Mouse (Mus musculus) megakaryocyte, embryonic 14.5 days (primary cell): ENCODE measurements at regions not wholly inside any gene's neighbourhood (a gene's known extent, or its start where the extent isn't known, plus 50 kb on each side); places are given as distances from the start of the nearest gene placed in this dataset.

Experiments used
- H3K27me3 ChIP-seq: replicated peaks from 2 replicates; pipeline ENCODE3; 2012; ENCODE audit warnings: inconsistent platforms
- H3K36me3 ChIP-seq: replicated peaks from 2 replicates; pipeline ENCODE3; 2012; ENCODE audit warnings: low read length, inconsistent platforms, mixed read lengths
- H3K4me1 ChIP-seq: 2 replicates; pipeline ENCODE4 v1.6.1; 2012; ENCODE audit warnings: inconsistent platforms
- H3K4me3 ChIP-seq: replicated peaks from 2 replicates; pipeline ENCODE3; 2012; ENCODE audit warnings: moderate library complexity, mild to moderate bottlenecking, inconsistent platforms
- H3K9me3 ChIP-seq: 2 replicates; pipeline ENCODE4 v1.6.1; 2012; ENCODE audit warnings: inconsistent platforms
- FLI1 ChIP-seq: IDR thresholded peaks from 2 replicates; pipeline ENCODE4 v1.6.1; 2012; ENCODE audit warnings: low read length, inconsistent platforms, mixed read lengths
- GATA1 ChIP-seq: IDR thresholded peaks from 3 replicates; pipeline ENCODE4 v1.6.1; 2012; ENCODE audit warnings: mixed read lengths, low read length, inconsistent platforms, borderline replicate concordance

- Histone ChIP-seq H3K9me3 (no peaks in the 10 kb centered on the region), H3K27me3 (no peaks in the 10 kb centered on the region), H3K4me3 (no peak overlapping the region), H3K36me3 (no peaks in the 10 kb centered on the region), H3K4me1 (no peaks in the 10 kb centered on the region)
- TF ChIP-seq FLI1 (no peak), GATA1 (no peak)
These were observed 162.3 kb upstream of the Rnf32 start for GRCm38 (mm10) chr5:29033462-29033997.

DNA sequence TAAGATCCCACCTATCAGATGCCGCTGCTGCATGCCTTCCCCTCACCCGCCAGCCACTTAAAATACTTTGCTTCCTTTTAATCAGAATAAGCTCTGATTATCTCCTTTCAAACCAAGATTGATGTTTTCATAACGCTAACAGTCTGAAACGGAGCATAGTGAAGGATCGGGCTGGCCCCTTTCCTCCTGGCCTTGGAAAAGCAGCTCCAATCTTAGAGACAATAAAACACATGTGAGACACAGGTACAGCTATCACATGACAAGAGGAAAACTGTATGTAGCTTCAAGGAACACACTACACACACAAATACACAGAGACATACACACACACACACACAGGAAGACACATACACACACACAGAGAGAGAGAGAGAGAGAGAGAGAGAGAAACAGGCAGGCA is 165.3 kb upstream of the Rnf32 start:
- Histone ChIP-seq H3K9me3 (no peaks in the 10 kb centered on the region), H3K4me1 (no peaks in the 10 kb centered on the region)
- TF ChIP-seq GATA1: no peak
- no peak for TF ChIP-seq FLI1

DNA sequence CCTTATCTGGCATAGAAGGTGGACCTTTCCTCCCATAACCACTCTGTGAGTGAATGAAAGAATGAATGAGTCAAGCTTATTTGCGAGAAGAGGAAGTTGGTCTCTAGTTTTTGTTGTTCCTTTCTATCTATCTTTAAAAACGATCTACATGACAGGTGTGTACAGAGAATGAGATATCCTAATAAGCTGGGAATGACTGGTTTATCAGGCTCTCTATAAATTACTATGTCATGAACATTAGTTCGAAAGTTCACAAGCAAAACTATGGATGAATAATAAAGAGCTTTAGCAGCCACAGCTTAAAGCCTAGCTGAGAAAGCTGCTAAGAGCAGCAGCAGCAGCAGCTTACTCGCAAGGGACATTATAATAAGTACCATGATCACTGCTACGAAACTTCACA is 165.8 kb upstream of the Rnf32 start:
- no peak overlapping the region for H3K4me3 ChIP-seq
- H3K36me3 ChIP-seq: no peaks in the 10 kb centered on the region
- no peaks in the 10 kb centered on the region for H3K27me3 ChIP-seq
- H3K9me3 ChIP-seq: no peaks in the 10 kb centered on the region
- H3K4me1 ChIP-seq: no peaks in the 10 kb centered on the region
- no peak for TF ChIP-seq GATA1
- no peak for TF ChIP-seq FLI1

More for the DNA sequence above, 165.3 kb upstream of the Rnf32 start:
- H3K27me3 ChIP-seq: no peaks in the 10 kb centered on the region
- H3K4me3 ChIP-seq: no peak overlapping the region
- H3K36me3 ChIP-seq: no peaks in the 10 kb centered on the region

GRCm38 (mm10) chr5:29025045-29025444 is 170.7 kb upstream of the Rnf32 start:
- Histone ChIP-seq H3K36me3 (no peaks in the 10 kb centered on the region), H3K9me3 (no peaks in the 10 kb centered on the region), H3K4me1 (no peaks in the 10 kb centered on the region), H3K4me3 (no peak overlapping the region), H3K27me3 (no peaks in the 10 kb centered on the region)
- TF ChIP-seq GATA1: no peak
- TF ChIP-seq FLI1: no peak

DNA sequence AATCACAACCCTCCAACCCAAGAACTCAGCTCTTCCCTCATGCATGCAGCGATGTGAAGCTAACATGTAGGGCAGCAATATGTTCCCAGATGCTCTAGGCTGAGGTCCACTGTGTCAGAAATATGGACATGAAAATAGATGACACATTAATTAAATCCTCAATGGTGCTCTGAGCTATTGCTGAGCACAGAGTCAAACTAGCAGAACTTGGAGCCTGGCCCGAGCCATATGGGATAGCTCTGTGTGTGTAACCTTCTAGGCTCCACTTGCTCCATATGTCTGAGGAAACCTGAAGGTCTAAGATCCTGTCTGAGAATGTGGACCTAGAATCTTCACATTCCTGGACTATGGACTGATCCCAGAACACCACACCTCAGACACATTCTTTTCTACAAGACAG is 203.0 kb upstream of the Rnf32 start:
- TF ChIP-seq GATA1 (no peak), FLI1 (no peak)

DNA sequence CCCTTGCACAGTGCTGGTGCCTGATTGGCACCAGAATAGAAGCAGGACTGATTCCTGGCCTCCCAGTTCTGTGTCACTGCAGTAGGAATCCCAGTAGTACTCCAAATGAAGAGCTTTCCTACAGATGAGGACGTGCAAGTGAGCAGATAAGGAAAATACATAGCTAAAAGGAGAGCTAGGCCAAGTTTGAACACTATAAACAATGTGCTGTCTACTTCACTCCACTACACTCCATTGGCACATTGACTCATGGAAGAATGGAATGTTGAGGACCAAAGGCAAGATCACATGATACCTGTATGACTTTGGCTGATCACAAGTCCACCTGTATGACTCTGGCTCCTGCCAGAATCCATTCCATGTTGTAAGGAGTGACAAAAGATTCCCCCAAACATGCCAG is 215.9 kb upstream of the Rnf32 start:
- H3K9me3 ChIP-seq: no peaks in the 10 kb centered on the region
- no peak overlapping the region for H3K4me3 ChIP-seq
- no peaks in the 10 kb centered on the region for H3K36me3 ChIP-seq
- no peak for TF ChIP-seq FLI1
- no peak for TF ChIP-seq GATA1
- H3K27me3 ChIP-seq: no peaks in the 10 kb centered on the region
- H3K4me1 ChIP-seq: no peaks in the 10 kb centered on the region

More for the DNA sequence above, 203.0 kb upstream of the Rnf32 start:
- no peaks in the 10 kb centered on the region for H3K36me3 ChIP-seq
- no peaks in the 10 kb centered on the region for H3K4me1 ChIP-seq
- H3K27me3 ChIP-seq: no peaks in the 10 kb centered on the region
- no peaks in the 10 kb centered on the region for H3K9me3 ChIP-seq
- no peak overlapping the region for H3K4me3 ChIP-seq

DNA sequence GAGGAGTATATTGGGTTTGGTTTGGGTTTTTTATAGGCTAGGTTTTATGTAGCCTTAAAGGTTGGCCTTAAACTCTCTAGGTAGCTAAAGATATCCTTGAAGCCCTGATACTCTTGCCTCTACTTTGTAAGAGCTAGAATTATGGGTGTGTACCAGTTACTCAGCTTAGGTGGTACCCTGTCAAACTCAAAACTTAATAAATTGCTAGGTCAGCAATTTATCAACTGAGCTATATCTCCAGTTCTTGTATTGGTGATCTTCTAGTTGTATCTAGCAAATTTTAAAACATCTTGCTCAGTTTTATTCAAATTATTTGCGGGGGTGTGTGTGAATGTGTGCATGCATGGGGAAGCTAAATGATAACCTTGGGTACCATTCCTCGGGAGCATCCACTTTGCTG is 225.4 kb upstream of the Rnf32 start:
- no peak for TF ChIP-seq FLI1
- no peak for TF ChIP-seq GATA1
- no peak overlapping the region for H3K4me3 ChIP-seq

GRCm38 (mm10) chr5:28955036-28955435 is 240.8 kb upstream of the Rnf32 start:
- Histone ChIP-seq H3K27me3 (no peaks in the 10 kb centered on the region), H3K4me1 (no peaks in the 10 kb centered on the region), H3K9me3 (no peaks in the 10 kb centered on the region; the same call in 1 of the 2 replicates), H3K36me3 (no peaks in the 10 kb centered on the region), H3K4me3 (no peak overlapping the region)
- no peak for TF ChIP-seq GATA1
- TF ChIP-seq FLI1: no peak

More for the DNA sequence above, 225.4 kb upstream of the Rnf32 start:
- H3K9me3 ChIP-seq: peaks cover 3% of the 10 kb centered on the region; the same call in 1 of the 2 replicates
- H3K4me1 ChIP-seq: no peaks in the 10 kb centered on the region
- no peaks in the 10 kb centered on the region for H3K36me3 ChIP-seq
- no peaks in the 10 kb centered on the region for H3K27me3 ChIP-seq

DNA sequence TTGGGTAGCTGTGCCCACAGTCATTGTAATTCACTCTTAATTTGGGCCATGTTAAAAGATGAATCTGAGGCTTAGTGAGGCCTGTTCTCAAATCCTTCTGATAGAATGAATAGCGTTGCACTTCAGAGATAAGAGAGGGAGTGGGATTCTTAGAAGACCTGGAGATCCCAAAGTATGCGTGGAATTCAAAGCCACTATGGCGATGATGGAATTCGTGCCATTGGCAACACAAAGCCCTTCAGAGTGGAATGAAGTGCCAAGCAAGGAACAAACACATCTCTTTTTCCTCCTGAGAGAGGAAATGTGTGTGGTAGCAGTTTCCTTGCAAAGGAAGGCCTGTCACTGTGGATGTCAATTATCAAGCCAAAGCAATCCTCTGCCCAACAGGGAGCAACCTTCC is 248.3 kb upstream of the Rnf32 start:
- no peaks in the 10 kb centered on the region for H3K4me1 ChIP-seq

DNA sequence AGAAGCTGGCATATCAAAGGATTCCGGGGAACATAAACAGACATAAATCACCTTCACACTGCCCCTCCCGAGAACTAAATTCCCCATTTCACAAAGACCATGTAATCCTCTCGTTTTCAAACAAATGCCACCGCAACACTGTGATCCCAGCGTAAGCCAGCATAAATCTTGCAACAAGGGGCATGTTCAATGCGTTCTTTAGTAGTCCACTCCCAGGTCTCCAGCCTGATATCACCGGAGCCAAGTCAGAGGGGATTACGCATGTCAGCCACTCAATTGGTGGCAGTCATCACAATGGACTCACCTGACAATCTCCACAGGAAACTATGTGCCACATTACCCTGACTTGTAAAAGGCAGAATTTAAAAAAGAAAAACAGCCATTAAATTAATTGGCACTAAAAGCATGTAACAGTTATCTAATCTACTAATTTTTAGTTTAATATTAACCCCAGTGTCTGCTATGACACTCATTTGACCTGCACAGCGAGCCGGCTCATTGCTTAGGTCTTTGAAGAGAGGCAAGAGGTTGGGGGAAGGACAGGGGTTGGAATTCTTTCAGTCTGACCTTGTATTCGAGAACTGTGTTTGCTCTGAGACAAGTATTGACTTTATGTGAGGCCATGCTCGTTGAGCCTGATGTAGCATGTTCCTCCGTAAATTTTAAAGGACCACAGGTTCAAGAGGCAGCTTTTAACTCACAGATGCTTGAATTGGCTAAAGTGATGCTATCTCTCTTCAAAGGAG is 252.0 kb upstream of the Rnf32 start:
- Histone ChIP-seq H3K4me3 (no peak overlapping the region), H3K9me3 (peaks cover 4% of the 10 kb centered on the region; the same call in 1 of the 2 replicates), H3K36me3 (no peaks in the 10 kb centered on the region), H3K27me3 (no peaks in the 10 kb centered on the region), H3K4me1 (no peaks in the 10 kb centered on the region)
- TF ChIP-seq FLI1: no peak
- TF ChIP-seq GATA1: no peak

More for the DNA sequence above, 248.3 kb upstream of the Rnf32 start:
- TF ChIP-seq FLI1 (no peak), GATA1 (no peak)
- Histone ChIP-seq H3K9me3 (peaks cover 4% of the 10 kb centered on the region; the same call in 1 of the 2 replicates), H3K27me3 (no peaks in the 10 kb centered on the region), H3K36me3 (no peaks in the 10 kb centered on the region), H3K4me3 (no peak overlapping the region)
